17 mouse cellular contexts compared by ENCODE assay signal in the genomic region with DNA sequence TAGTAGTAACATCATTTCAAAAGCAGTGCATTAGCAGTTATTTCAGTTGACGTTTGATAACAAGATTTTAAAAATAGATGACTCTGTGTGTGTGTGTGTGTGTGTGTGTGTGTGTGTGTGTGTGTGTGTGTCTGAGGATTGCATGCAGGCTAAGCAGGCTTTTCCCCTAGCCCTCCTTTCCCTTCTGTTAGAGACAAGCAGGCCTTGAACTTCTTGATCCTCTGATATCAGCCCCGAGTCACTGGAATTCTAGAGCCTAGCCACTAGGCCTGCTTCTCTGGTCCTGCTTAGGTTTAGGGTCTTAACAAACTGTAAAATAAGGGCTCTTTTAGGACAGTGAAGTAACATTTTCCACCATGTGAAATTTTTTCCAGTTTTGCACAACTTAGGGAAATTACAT. TPM values are rescaled to one million over a fixed set of nuclear protein-coding genes. Genes with fewer than 3 reads are reported as not detected.
DNase-seq lines count a peak whose midpoint lies in the region; ATAC-seq and TF ChIP-seq lines count a peak whose summit lies in the region.
"Had no signal": no experiment of that assay in that cellular context is flagged by ENCODE, and none has a peak within 500 bp of the region (broad histone marks: within the 10 kb centered on the region; RNA-seq: fewer than 3 reads in every experiment).

No protein-coding gene starts in this region.

- H3K36me3 ChIP-seq in heart, embryonic 11.5 days (ENCODE audit: control insufficient read depth, insufficient read depth, low read length) = no peaks in the 10 kb centered on the region
- no peaks in the 10 kb centered on the region for H3K36me3 ChIP-seq in MEL (ENCODE audit: control insufficient read depth in 1 of 2, insufficient read depth in 2 of 2, low read length in 2 of 2)
- H3K36me3 ChIP-seq: hindbrain, embryonic 12.5 days; midbrain, embryonic 13.5 days; neural tube, embryonic 13.5 days; stomach, embryonic 15.5 days had no signal

- no peak for TF ChIP-seq EP300 in MEL (IDR thresholded peaks at IDR 0.05; ENCODE audit: low read depth in 1 of 2, low read length in 2 of 2)

- no peak for ATAC-seq in heart, embryonic 11.5 days (replicated peaks; ENCODE audit: insufficient number of reproducible peaks, low FRiP score, low TSS enrichment)
- ATAC-seq: forebrain, embryonic 13.5 days; midbrain, embryonic 13.5 days had no signal

- no peak overlapping the region for H3K4me3 ChIP-seq in heart, embryonic 11.5 days (ENCODE audit: low read depth, low read length)
- H3K4me3 ChIP-seq in MEL (ENCODE audit: control insufficient read depth in 1 of 2, insufficient read depth in 1 of 2, low read depth in 2 of 2, low read length in 2 of 2) = no peak overlapping the region
- no peak overlapping the region for H3K4me3 ChIP-seq in embryonic fibroblast, embryonic 13.5 days (ENCODE audit: insufficient read depth, low read length)
- H3K4me3 ChIP-seq: erythroblast, embryonic 14.5 days; forebrain, embryonic 13.5 days; hindbrain, embryonic 12.5 days; midbrain, embryonic 13.5 days; neural tube, embryonic 13.5 days; stomach, embryonic 15.5 days had no signal

- H3K79me2 ChIP-seq in MEL (ENCODE audit: control insufficient read depth, insufficient read depth, low read length, poor library complexity) = no peaks in the 10 kb centered on the region

- no peak for TF ChIP-seq RAD21 in MEL (IDR thresholded peaks at IDR 0.05; ENCODE audit: low read depth, low read length)

- DNase-seq in heart, postnatal 25 days (ENCODE audit: low spot score) = no peak
- DNase-seq in 416B (ENCODE audit: low read depth) (peak; percentile 57), MEL (ENCODE audit: low read depth, low spot score) (no peak)
- no peak for DNase-seq in cerebellum, postnatal 25 days
- DNase-seq in spleen, postnatal 4 days (ENCODE audit: low spot score in 2 of 2) = no peak
- DNase-seq: cerebellum, adult 18-20 months; kidney, adult 18-20 months; right cerebral cortex, postnatal 14 days; thymus, adult 18-20 months had no signal

- 13% methylated on average over 2 of the region's 2 CpGs for WGBS in heart, embryonic 11.5 days (ENCODE audit: insufficient replicate concordance)

- no peak for TF ChIP-seq CTCF in MEL (IDR thresholded peaks at IDR 0.05 in 2 of 3, conservative IDR thresholded peaks at IDR 0.05 in 1 of 3; ENCODE audit: control insufficient read depth in 1 of 3, insufficient read depth in 1 of 3, low read depth in 2 of 3, low read length in 3 of 3, poor library complexity in 1 of 3, severe bottlenecking in 1 of 3)
- TF ChIP-seq CTCF in embryonic fibroblast, embryonic 13.5 days (IDR thresholded peaks at IDR 0.05; ENCODE audit: borderline replicate concordance, insufficient read depth, low read length) = no peak

- no peaks in the 10 kb centered on the region for H3K9me3 ChIP-seq in heart, embryonic 11.5 days (replicated peaks; ENCODE audit: control insufficient read depth, low read length)
- H3K9me3 ChIP-seq in MEL (replicated peaks; ENCODE audit: insufficient read depth, low read length) = no peaks in the 10 kb centered on the region
- H3K9me3 ChIP-seq: forebrain, embryonic 13.5 days; hindbrain, embryonic 12.5 days; midbrain, embryonic 13.5 days; neural tube, embryonic 13.5 days; stomach, embryonic 15.5 days had no signal

- intact Hi-C loops in heart, postnatal 25 days (cut with DNase I) = loop anchor here (2.0 to 10.0 kb wide), 3 partner anchors 38 to 304 kb away; partner anchors contain the start of genes Slc38a6 and Trmt5

- H3K4me1 ChIP-seq in heart, embryonic 11.5 days (ENCODE audit: control insufficient read depth, insufficient read depth, low read length) = peaks cover 10% of the 10 kb centered on the region
- H3K4me1 ChIP-seq in MEL (ENCODE audit: control insufficient read depth in 1 of 2, insufficient read depth in 2 of 2, low read length in 2 of 2) = no peaks in the 10 kb centered on the region; a peak in 1 of 4 replicates
- 0 out of 2 replicates have a peak, but pooled peaks cover 4% of the 10 kb centered on the region for H3K4me1 ChIP-seq in embryonic fibroblast, embryonic 13.5 days (ENCODE audit: control insufficient read depth, insufficient read depth, low read length)
- H3K4me1 ChIP-seq: forebrain, embryonic 13.5 days; midbrain, embryonic 13.5 days; stomach, embryonic 15.5 days had no signal

- H3K27ac ChIP-seq in heart, embryonic 11.5 days (ENCODE audit: low read depth, low read length) = peak overlapping the region; percentile 76
- H3K27ac ChIP-seq in MEL (ENCODE audit: control insufficient read depth, low read depth, low read length) = no peak overlapping the region
- peak overlapping the region; percentile 78 for H3K27ac ChIP-seq in embryonic fibroblast, embryonic 13.5 days (ENCODE audit: insufficient read depth, low read length)
- H3K27ac ChIP-seq: forebrain, embryonic 13.5 days; hindbrain, embryonic 12.5 days; midbrain, embryonic 13.5 days; neural tube, embryonic 13.5 days; stomach, embryonic 15.5 days had no signal

- H3K27me3 ChIP-seq in heart, embryonic 11.5 days (ENCODE audit: control insufficient read depth, insufficient read depth, low read length) = no peaks in the 10 kb centered on the region
- no peaks in the 10 kb centered on the region for H3K27me3 ChIP-seq in MEL (ENCODE audit: control insufficient read depth in 1 of 2, insufficient read depth in 2 of 2, low read length in 2 of 2)
- H3K27me3 ChIP-seq: forebrain, embryonic 13.5 days; hindbrain, embryonic 12.5 days; midbrain, embryonic 13.5 days; neural tube, embryonic 13.5 days; stomach, embryonic 15.5 days had no signal

- H3K4me2 ChIP-seq in heart, embryonic 11.5 days = no peak overlapping the region
- H3K4me2 ChIP-seq: forebrain, embryonic 13.5 days; hindbrain, embryonic 12.5 days; midbrain, embryonic 13.5 days; neural tube, embryonic 13.5 days; stomach, embryonic 15.5 days had no signal

- TF ChIP-seq POLR2A in MEL (IDR thresholded peaks at IDR 0.05; ENCODE audit: control insufficient read depth in 1 of 2, insufficient read depth in 1 of 2, low read depth in 1 of 2, low read length in 2 of 2, poor library complexity in 1 of 2) = no peak
- TF ChIP-seq POLR2A in embryonic fibroblast, embryonic 13.5 days (IDR thresholded peaks at IDR 0.05; ENCODE audit: low read depth, low read length) = no peak

- no peak overlapping the region for H3K9ac ChIP-seq in heart, embryonic 11.5 days (ENCODE audit: low read depth, low read length)
- no peak overlapping the region for H3K9ac ChIP-seq in MEL (ENCODE audit: control insufficient read depth, low read depth, low read length, poor library complexity, severe bottlenecking)
- H3K9ac ChIP-seq: forebrain, embryonic 13.5 days; hindbrain, embryonic 12.5 days; midbrain, embryonic 13.5 days; neural tube, embryonic 13.5 days; stomach, embryonic 15.5 days had no signal

TF ChIP-seq in MEL, 35 proteins besides CTCF, POLR2A, EP300 and RAD21:
- TF ChIP-seq MEF2A (IDR thresholded peaks at IDR 0.05; ENCODE audit: extremely low read depth, insufficient replicate concordance, low read depth, low read length, poor library complexity, severe bottlenecking) = peak; percentile 20; the same call in 1 of the 2 replicates
- 0 out of 2 replicates have a peak, but pooled peaks have one; percentile 15 for TF ChIP-seq MYB (IDR thresholded peaks at IDR 0.05; ENCODE audit: low read depth, low read length)
- TF ChIP-seq MYC (IDR thresholded peaks at IDR 0.05; ENCODE audit: low read depth, low read length) = no peak

RNA-seq across cellular contexts. Expression of gene Slc38a6, which starts 38.6 kb away (rescaled TPM):
- polyA plus RNA-seq in heart, embryonic 11.5 days (2014; fragmentation: Nextera tagmentation; extraction: Ambion mirVana) = 7.8 and 8.7 TPM in 2 replicates
- total RNA-seq in heart, postnatal 25 days (2021) = 1 to 10 TPM; 5.2 to 5.5 TPM
- 2.8 and 3.1 TPM in 2 replicates for total RNA-seq in MEL (2012; rRNA removed)
- polyA plus RNA-seq in MEL (2012; ENCODE audit: insufficient read depth in 1 of 2, insufficient read length in 2 of 2, low read depth in 1 of 2, low replicate concordance in 2 of 2, missing spikeins in 1 of 2) = 1 to 10 TPM in 1 of 2 experiments, not detected in 1; 6.1 TPM
- polyA plus RNA-seq in embryonic fibroblast, embryonic 13.5 days (2011; ENCODE audit: insufficient read length, low read depth, missing spikeins) = 18.7 and 26.0 TPM in 2 replicates
- polyA plus RNA-seq: erythroblast, embryonic 14.5 days had no signal

RNA-seq across cellular contexts. Expression of gene Trmt5, which starts 38.7 kb away (rescaled TPM):
- 16.0 and 18.5 TPM in 2 replicates for polyA plus RNA-seq in heart, embryonic 11.5 days (2014; fragmentation: Nextera tagmentation; extraction: Ambion mirVana)
- 10 to 100 TPM; 40.0 to 46.7 TPM for total RNA-seq in heart, postnatal 25 days (2021)
- total RNA-seq in MEL (2012; rRNA removed) = 20.8 and 28.1 TPM in 2 replicates
- polyA plus RNA-seq in MEL (2012; ENCODE audit: insufficient read depth in 1 of 2, insufficient read length in 2 of 2, low read depth in 1 of 2, low replicate concordance in 2 of 2, missing spikeins in 1 of 2) = 10 to 100 TPM in 1 of 2 experiments, not detected in 1; 24.0 TPM
- polyA plus RNA-seq in embryonic fibroblast, embryonic 13.5 days (2011; ENCODE audit: insufficient read length, low read depth, missing spikeins) = 25.6 and 29.3 TPM in 2 replicates
